Mouse (Mus musculus): ENCODE measurements around the gene Arsg. TPM values are rescaled to one million over a fixed set of nuclear protein-coding genes. Genes with fewer than 3 reads are reported as not detected.

The Arsg gene
- polyA plus RNA-seq, 1 experiment from 2014 or later, result 2.4 TPM

GRCm38 (mm10) chr11:109443468-109444263 is 29.5 kb upstream of the Arsg start:
- H3K9ac ChIP-seq, result no peak overlapping the region
- H3K4me2 ChIP-seq, result no peak overlapping the region
- H3K4me1 ChIP-seq, result peaks cover 13% of the 10 kb centered on the region
- no peaks in the 10 kb centered on the region for H3K9me3 ChIP-seq
- peaks cover 7% of the 10 kb centered on the region for H3K27me3 ChIP-seq
- no peaks in the 10 kb centered on the region for H3K36me3 ChIP-seq (replicated peaks)
- no peak overlapping the region for H3K4me3 ChIP-seq (replicated peaks)
- no peak for ATAC-seq (ENCODE audit: low FRiP score)
- WGBS, result 92% methylated on average over 8 of the region's 8 CpGs
- no peak overlapping the region for H3K27ac ChIP-seq

DNA sequence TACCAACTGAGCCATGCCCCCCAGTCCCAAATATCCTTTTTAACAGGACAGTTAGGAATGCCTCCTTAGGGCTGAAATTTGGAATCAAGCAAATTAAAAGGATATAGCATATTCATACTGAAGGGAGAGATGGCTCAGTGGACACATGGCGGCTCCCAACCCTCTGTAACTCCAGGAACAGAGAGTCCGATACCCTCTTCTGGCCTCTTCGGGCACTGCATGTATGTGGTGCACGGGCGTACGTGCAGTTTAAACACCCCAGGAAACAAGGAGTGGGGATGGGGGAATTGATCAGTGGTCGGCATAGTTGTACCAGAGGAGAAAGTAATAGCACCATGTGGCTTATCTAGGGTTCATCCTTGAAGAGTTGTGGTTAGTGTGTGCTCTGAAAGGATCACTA is 28.6 kb upstream of the Arsg start:
- no peak for ATAC-seq (ENCODE audit: low FRiP score)
- peaks cover 8% of the 10 kb centered on the region; the same call in 1 of the 2 replicates for H3K4me1 ChIP-seq
- no peak overlapping the region for H3K9ac ChIP-seq
- H3K27ac ChIP-seq, result no peak overlapping the region
- H3K9me3 ChIP-seq, result no peaks in the 10 kb centered on the region
- H3K4me3 ChIP-seq (replicated peaks), result no peak overlapping the region
- 43% methylated on average over 7 of the region's 7 CpGs for WGBS
- H3K36me3 ChIP-seq (replicated peaks), result no peaks in the 10 kb centered on the region
- peaks cover 7% of the 10 kb centered on the region for H3K27me3 ChIP-seq
- no peak overlapping the region for H3K4me2 ChIP-seq

GRCm38 (mm10) chr11:109445438-109446035 is 27.6 kb upstream of the Arsg start:
- no peaks in the 10 kb centered on the region for H3K36me3 ChIP-seq (replicated peaks)
- no peak overlapping the region for H3K27ac ChIP-seq
- H3K4me3 ChIP-seq (replicated peaks), result no peak overlapping the region
- peak; percentile 55; the same call in 1 of the 2 replicates for ATAC-seq (ENCODE audit: low FRiP score)
- no peaks in the 10 kb centered on the region for H3K4me1 ChIP-seq
- peaks cover 4% of the 10 kb centered on the region for H3K27me3 ChIP-seq
- no peaks in the 10 kb centered on the region for H3K9me3 ChIP-seq
- WGBS, result 54% methylated on average over 13 of the region's 13 CpGs
- H3K9ac ChIP-seq, result no peak overlapping the region
- H3K4me2 ChIP-seq, result no peak overlapping the region

- H3K9ac ChIP-seq, result no peak overlapping the region
- H3K4me1 ChIP-seq, result no peaks in the 10 kb centered on the region
- no peaks in the 10 kb centered on the region for H3K9me3 ChIP-seq
- ATAC-seq (ENCODE audit: low FRiP score), result no peak
- 83% methylated on average over 11 of the region's 11 CpGs for WGBS
- H3K4me2 ChIP-seq, result no peak overlapping the region
- no peaks in the 10 kb centered on the region for H3K36me3 ChIP-seq (replicated peaks)
- H3K27ac ChIP-seq, result no peak overlapping the region
- H3K4me3 ChIP-seq (replicated peaks), result no peak overlapping the region
- no peaks in the 10 kb centered on the region for H3K27me3 ChIP-seq
These were observed 22.0 kb upstream of the Arsg start for GRCm38 (mm10) chr11:109451169-109451568.

DNA sequence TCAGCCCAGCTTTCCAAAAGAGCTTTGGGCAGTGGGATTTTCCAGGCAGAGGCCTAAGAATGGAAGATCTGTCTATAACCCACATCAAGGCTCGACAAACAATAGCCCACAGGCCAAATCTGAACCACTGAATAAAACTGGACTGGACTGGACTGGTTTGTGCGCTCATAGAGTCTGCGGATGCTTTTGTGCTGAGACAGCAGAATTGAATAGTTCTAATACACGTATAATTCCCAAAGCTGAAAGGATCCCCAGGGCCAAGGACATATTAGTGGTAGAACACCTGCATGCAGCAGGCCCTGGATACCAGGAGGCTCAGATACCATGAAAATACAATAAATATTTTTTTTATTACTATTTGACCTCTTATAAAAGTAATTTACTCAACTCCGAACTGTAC is 16.9 kb upstream of the Arsg start:
- Histone ChIP-seq H3K27me3 (no peaks in the 10 kb centered on the region), H3K9me3 (no peaks in the 10 kb centered on the region), H3K4me3 (replicated peaks) (no peak overlapping the region), H3K4me2 (no peak overlapping the region), H3K9ac (no peak overlapping the region), H3K36me3 (replicated peaks) (no peaks in the 10 kb centered on the region; the same call in 1 of the 2 replicates), H3K4me1 (no peaks in the 10 kb centered on the region), H3K27ac (no peak overlapping the region)
- no peak for ATAC-seq (ENCODE audit: low FRiP score)
- 87% methylated on average over 5 of the region's 5 CpGs for WGBS

DNA sequence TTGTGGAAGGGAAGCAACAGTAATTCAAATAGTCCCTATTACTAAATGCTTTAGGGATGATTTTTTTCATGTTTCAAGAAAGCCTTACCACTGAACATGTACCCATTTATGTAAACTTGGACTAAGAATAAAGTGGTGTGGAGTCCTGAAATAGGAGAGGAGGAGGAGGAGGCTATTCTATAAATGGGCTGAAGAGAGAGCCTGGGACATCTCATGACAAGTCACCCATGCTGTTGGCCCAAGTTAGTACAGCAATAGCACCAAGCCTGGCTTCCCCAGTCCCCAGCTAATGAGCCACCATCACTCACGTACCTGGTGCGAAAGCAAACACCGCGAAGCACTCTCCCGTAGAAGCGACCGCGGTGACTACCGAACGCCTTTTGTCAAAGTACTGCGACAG is 15.0 kb upstream of the Arsg start:
- Histone ChIP-seq H3K36me3 (replicated peaks) (no peaks in the 10 kb centered on the region; the same call in 1 of the 2 replicates), H3K4me3 (replicated peaks) (no peak overlapping the region), H3K27me3 (no peaks in the 10 kb centered on the region), H3K4me1 (no peaks in the 10 kb centered on the region), H3K27ac (no peak overlapping the region), H3K9me3 (no peaks in the 10 kb centered on the region), H3K9ac (no peak overlapping the region), H3K4me2 (no peak overlapping the region)
- WGBS, result 96% methylated on average over 11 of the region's 11 CpGs
- no peak for ATAC-seq (ENCODE audit: low FRiP score)

GRCm38 (mm10) chr11:109460586-109460985 is 12.6 kb upstream of the Arsg start:
- Histone ChIP-seq H3K36me3 (replicated peaks) (no peaks in the 10 kb centered on the region; the same call in 1 of the 2 replicates), H3K4me2 (no peak overlapping the region), H3K27me3 (no peaks in the 10 kb centered on the region), H3K27ac (no peak overlapping the region), H3K9ac (no peak overlapping the region), H3K4me3 (replicated peaks) (no peak overlapping the region), H3K9me3 (no peaks in the 10 kb centered on the region), H3K4me1 (no peaks in the 10 kb centered on the region)
- 82% methylated on average over 5 of the region's 5 CpGs for WGBS
- ATAC-seq (ENCODE audit: low FRiP score), result no peak

- WGBS, result 89% methylated on average over 4 of the region's 4 CpGs
- Histone ChIP-seq H3K9ac (no peak overlapping the region), H3K27me3 (0 out of 2 replicates have a peak, but pooled peaks cover 5% of the 10 kb centered on the region)
These were observed 8.1 kb upstream of the Arsg start for GRCm38 (mm10) chr11:109465068-109465467.

GRCm38 (mm10) chr11:109466987-109467386 is 6.2 kb upstream of the Arsg start:
- H3K36me3 ChIP-seq (replicated peaks), result no peaks in the 10 kb centered on the region
- no peak overlapping the region for H3K27ac ChIP-seq
- no peak overlapping the region for H3K4me2 ChIP-seq
- ATAC-seq (ENCODE audit: low FRiP score), result no peak
- H3K4me3 ChIP-seq (replicated peaks), result no peak overlapping the region
- H3K9me3 ChIP-seq, result no peaks in the 10 kb centered on the region
- WGBS, result 89% methylated on average over 8 of the region's 8 CpGs
- H3K4me1 ChIP-seq, result peaks cover 8% of the 10 kb centered on the region; the same call in 1 of the 2 replicates
- H3K9ac ChIP-seq, result no peak overlapping the region
- 0 out of 2 replicates have a peak, but pooled peaks cover 15% of the 10 kb centered on the region for H3K27me3 ChIP-seq

More at GRCm38 (mm10) chr11:109465068-109465467, 8.1 kb upstream of the Arsg start:
- no peak overlapping the region for H3K4me3 ChIP-seq (replicated peaks)
- H3K27ac ChIP-seq, result no peak overlapping the region
- no peaks in the 10 kb centered on the region for H3K36me3 ChIP-seq (replicated peaks)
- H3K4me2 ChIP-seq, result no peak overlapping the region
- no peak for ATAC-seq (ENCODE audit: low FRiP score)
- H3K9me3 ChIP-seq, result no peaks in the 10 kb centered on the region
- no peaks in the 10 kb centered on the region for H3K4me1 ChIP-seq

GRCm38 (mm10) chr11:109468133-109468532 is 5.0 kb upstream of the Arsg start:
- Histone ChIP-seq H3K4me3 (replicated peaks) (no peak overlapping the region), H3K9me3 (no peaks in the 10 kb centered on the region), H3K9ac (no peak overlapping the region), H3K4me1 (peaks cover 14% of the 10 kb centered on the region; the same call in 1 of the 2 replicates), H3K4me2 (no peak overlapping the region), H3K27ac (no peak overlapping the region), H3K27me3 (0 out of 2 replicates have a peak, but pooled peaks cover 15% of the 10 kb centered on the region), H3K36me3 (replicated peaks) (no peaks in the 10 kb centered on the region)
- 92% methylated on average over 5 of the region's 5 CpGs for WGBS
- no peak for ATAC-seq (ENCODE audit: low FRiP score)

GRCm38 (mm10) chr11:109470170-109470569 is 3.0 kb upstream of the Arsg start:
- H3K4me1 ChIP-seq, result peaks cover 23% of the 10 kb centered on the region
- H3K27me3 ChIP-seq, result 0 out of 2 replicates have a peak, but pooled peaks cover 18% of the 10 kb centered on the region
- WGBS, result 72% methylated on average over 9 of the region's 9 CpGs
- H3K9me3 ChIP-seq, result no peaks in the 10 kb centered on the region
- H3K4me2 ChIP-seq, result no peak overlapping the region
- no peak overlapping the region for H3K4me3 ChIP-seq (replicated peaks)
- H3K27ac ChIP-seq, result no peak overlapping the region
- no peak overlapping the region for H3K9ac ChIP-seq
- H3K36me3 ChIP-seq (replicated peaks), result no peaks in the 10 kb centered on the region
- ATAC-seq (ENCODE audit: low FRiP score), result no peak

DNA sequence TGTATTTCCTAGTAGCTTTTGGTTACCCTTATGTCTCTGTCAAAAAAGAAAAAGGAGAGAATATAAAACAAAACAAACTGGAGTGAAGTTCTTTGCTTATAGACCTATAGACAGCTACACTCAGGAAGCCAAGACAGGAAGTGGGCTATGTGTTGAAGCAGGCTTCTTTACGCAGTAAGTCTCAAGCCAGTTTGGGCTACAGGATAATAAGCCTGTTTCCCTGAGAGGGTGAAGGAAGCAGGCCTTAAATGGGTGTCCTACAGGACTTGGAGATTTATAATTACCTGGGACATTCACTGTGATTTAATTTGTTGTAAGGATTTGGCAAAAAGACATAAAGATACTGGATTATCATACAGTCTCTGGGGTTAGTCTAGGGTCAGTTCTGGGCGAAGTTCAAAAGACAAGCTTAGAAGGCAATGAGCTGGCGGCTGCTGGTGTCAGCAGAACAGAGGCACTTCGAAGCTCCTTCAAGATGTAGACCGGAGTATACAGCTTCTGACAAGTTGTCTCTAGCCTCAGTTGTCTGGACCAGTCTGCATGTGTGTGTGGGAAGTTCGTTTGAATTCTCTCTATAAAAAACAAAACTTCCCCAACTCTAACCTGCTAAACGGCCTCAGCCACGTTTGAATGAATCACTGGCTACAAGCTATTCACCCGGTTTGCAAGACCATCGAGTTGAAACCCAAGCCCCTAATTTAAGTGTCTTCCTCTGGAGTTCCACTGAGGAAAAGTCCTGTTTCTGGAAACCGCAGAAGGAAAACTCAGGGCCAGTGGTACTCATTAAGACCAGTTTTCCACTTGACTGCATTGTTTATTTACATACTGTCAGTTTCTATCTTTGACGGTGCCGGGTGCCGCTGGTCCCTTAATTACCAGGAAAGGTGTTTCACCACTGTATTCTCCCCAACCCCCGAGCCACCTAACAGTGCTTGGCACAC is 2.0 kb upstream of the Arsg start:
- Histone ChIP-seq H3K4me2 (peak overlapping the region; percentile 89), H3K9me3 (no peaks in the 10 kb centered on the region), H3K4me1 (peaks cover 30% of the 10 kb centered on the region), H3K9ac (no peak overlapping the region; the same call in 1 of the 2 replicates), H3K4me3 (replicated peaks) (peak overlapping the region; percentile 75), H3K36me3 (replicated peaks) (no peaks in the 10 kb centered on the region), H3K27me3 (0 out of 2 replicates have a peak, but pooled peaks cover 18% of the 10 kb centered on the region), H3K27ac (no peak overlapping the region)
- 31% methylated on average over 15 of the region's 15 CpGs for WGBS
- ATAC-seq (ENCODE audit: low FRiP score), result no peak

Data from forebrain, embryonic 12.5 days (tissue).